Mouse (Mus musculus): Measurements from ENCODE around the gene Nars2.

The Nars2 gene

DNA sequence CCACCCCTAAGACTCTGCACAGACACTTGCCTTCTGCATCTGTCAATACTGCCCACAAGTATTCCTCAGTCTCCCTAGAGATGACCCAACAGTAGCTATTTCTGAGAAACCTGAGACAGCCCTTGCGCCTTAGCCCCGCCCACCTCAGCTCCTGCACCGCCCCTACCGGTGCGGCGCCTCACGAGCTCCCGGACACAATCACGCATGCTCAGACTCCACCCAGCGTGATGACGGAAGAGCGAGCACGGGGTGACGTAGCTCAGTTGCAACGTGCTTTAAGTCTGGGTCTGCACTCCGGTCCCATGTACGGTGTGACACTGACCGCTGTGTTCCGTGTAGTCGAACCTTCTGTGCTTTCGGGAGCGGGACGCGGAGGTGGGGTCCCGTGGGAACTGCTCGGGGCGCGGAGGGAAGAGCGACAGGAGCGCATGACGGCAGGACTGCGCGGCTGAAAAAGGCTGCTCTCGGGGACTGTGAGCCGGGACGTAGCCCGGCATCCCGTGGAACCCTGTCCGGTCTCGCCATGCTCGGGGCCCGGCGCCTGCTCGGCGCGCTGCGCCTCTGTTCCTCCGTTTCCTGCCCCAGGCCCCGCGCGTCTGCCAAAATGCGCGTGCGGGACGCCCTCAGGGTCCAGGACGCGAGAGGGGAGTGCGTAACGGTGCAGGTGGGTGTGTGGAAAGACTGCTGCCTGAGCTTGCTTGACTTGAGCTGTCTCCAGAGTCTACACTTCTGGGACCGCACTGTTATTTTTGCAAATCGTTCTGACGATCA is at the start of gene Nars2:
Gene Nars2, plus strand, starts transcription at position 225 of the 771 bp plus-strand sequence.
- H3K27me3 ChIP-seq (ENCODE audit: control insufficient read depth, insufficient read depth, low read length, poor library complexity, severe bottlenecking) = no peaks in the 10 kb centered on the region
- DNase-seq (ENCODE audit: low read depth, low spot score) = peak; percentile 98
- 0 out of 2 replicates have a peak, but pooled peaks cover 1% of the 10 kb centered on the region for H3K36me3 ChIP-seq (ENCODE audit: control insufficient read depth, insufficient read depth, low read length, poor library complexity, severe bottlenecking)

DNA sequence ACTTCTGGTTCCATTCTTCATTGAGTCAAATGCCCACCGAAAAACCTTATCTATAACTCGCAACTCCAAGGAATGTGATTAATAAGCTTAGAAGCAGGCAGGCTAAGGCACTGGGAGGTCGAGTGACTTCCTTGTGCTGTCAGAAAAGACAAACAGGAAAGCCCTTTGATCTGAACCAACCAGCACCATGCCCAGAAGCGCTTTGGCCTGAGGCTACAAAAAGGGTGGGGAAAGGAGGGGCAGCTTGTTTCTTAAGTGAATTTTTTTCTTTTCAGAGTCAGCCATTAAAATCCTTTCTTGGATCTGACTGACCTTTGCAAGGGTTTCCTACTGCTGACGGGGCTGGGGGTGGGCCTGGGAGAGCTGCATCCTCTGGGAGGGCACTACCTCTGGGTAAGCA is 49.1 kb upstream of the Nars2 start:
- no peaks in the 10 kb centered on the region for H3K36me3 ChIP-seq (ENCODE audit: control insufficient read depth, insufficient read depth, low read length, poor library complexity, severe bottlenecking)
- DNase-seq (ENCODE audit: low read depth, low spot score) = no peak
- no peaks in the 10 kb centered on the region for H3K27me3 ChIP-seq (ENCODE audit: control insufficient read depth, insufficient read depth, low read length, poor library complexity, severe bottlenecking)

DNA sequence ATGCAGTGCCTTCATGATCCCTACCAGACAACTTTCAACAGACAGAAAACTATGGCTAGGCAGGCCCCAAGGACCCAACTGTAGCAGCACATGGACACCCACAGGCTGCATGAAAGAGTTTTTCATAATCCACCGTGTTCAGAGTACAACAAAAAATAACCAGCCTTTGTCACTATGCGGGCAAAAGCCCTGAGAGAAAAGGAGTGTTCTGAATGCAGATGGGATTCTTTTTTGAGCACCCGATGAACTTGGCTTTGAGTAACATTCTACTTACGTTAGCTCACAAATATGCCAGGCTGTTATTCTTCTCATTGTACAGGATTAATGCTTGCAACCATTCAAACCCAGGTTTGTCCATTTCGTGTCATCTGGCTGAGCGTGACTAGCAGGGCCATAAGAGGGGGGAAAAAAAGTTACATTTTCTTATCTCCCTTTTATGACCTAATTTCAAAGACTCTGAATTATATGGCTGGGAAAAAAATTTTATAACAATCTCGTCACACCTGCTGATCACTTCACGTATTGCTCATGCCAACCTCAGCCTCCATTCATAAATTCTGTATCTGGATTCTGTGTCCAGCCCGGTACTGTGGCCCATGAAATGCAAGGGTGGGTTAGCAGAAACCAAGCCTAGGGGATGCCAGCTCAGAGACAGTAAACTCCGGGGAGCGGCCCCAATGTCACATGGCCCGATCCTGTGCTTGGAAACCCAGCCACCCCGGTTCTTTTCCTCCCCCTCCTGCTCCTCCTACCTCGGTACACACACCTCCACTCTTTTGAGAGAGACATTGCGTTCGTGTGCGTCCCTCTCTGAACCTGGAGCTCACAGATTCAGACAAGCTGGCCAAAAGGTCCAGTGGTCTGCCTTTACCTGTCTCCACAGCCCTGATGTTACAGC is 48.0 kb upstream of the Nars2 start:
- H3K36me3 ChIP-seq (ENCODE audit: control insufficient read depth, insufficient read depth, low read length, poor library complexity, severe bottlenecking) = no peaks in the 10 kb centered on the region
- H3K27me3 ChIP-seq (ENCODE audit: control insufficient read depth, insufficient read depth, low read length, poor library complexity, severe bottlenecking) = no peaks in the 10 kb centered on the region
- no peak for DNase-seq (ENCODE audit: low read depth, low spot score)

DNA sequence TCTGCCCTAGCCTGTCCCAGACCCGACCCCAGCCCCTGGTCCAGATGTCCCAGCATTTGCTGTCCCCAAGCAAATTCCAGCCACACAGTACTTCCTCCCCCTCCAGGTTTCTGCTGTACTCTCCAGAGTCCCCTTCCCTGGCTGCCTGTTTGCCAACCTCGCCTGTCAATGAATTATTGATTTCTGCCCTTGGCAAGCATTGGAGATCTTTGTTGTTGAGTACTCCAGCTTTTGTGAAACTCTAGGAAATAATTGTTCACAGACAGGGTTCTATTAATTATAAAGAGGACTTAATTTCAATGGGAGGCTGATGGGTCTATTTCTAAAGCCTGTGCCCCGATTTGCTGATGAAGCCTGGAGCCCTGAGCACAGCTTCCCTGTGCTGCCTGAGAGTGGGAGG is 46.9 kb upstream of the Nars2 start:
- Histone ChIP-seq H3K27me3 (ENCODE audit: control insufficient read depth, insufficient read depth, low read length, poor library complexity, severe bottlenecking) (no peaks in the 10 kb centered on the region), H3K36me3 (ENCODE audit: control insufficient read depth, insufficient read depth, low read length, poor library complexity, severe bottlenecking) (no peaks in the 10 kb centered on the region)
- no peak for DNase-seq (ENCODE audit: low read depth, low spot score)

DNA sequence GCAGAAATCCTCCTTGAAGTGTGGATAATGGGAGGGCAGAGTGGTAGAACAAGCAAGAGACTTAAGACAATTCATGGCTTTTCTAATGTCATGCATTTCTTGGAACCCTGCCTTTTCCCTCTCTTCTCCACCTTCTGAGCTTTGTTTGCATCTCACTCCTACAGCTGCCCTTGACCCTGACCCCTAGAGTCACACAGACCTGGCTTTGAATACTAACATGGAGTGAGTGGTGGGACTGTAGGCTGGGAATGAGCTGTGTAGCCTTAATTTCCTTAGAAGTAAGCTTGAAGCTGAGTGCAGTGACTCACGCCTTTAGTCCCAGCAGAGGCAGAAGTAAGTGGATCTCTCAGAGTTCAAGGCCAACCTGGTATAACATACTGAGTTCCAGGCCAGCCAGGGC is 46.4 kb upstream of the Nars2 start:
- no peaks in the 10 kb centered on the region for H3K27me3 ChIP-seq (ENCODE audit: control insufficient read depth, insufficient read depth, low read length, poor library complexity, severe bottlenecking)
- DNase-seq (ENCODE audit: low read depth, low spot score) = no peak
- no peaks in the 10 kb centered on the region for H3K36me3 ChIP-seq (ENCODE audit: control insufficient read depth, insufficient read depth, low read length, poor library complexity, severe bottlenecking)

DNA sequence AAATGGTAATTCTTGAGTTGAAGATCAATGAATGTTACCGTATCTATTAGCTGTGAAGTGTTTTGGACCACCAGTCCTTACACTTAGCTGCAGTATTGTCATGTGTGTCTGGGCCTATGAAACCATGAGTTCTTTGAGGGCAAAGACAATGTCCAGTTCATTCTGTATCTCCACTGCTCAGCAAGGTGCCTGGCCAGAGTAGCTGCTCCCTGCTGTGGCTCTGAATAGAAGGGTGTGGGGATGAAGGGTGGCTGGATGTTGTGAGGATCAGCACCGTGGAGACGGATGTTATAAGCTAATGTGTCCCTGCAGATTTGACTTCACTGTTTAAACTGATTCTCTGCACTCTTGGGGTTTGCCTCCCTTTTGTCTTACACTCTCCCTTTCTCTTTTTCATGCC is 45.9 kb upstream of the Nars2 start:
- no peak for DNase-seq (ENCODE audit: low read depth, low spot score)
- Histone ChIP-seq H3K27me3 (ENCODE audit: control insufficient read depth, insufficient read depth, low read length, poor library complexity, severe bottlenecking) (no peaks in the 10 kb centered on the region), H3K36me3 (ENCODE audit: control insufficient read depth, insufficient read depth, low read length, poor library complexity, severe bottlenecking) (no peaks in the 10 kb centered on the region)

DNA sequence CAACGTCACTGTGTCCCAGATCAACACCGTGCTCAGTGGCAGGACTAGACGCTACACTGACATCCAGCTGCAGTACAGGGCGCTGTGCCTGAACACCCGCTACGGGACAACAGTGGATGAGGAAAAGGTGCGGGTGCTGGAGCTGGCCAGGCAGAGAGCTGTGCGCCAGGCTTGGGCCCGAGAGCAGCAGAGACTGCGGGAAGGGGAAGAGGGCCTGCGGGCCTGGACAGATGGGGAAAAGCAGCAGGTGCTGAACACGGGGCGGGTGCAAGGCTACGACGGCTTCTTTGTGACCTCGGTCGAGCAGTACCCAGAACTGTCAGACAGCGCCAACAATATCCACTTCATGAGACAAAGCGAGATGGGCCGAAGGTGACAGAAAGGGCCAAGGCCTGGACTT is 45.1 kb upstream of the Nars2 start:
- H3K27me3 ChIP-seq (ENCODE audit: control insufficient read depth, insufficient read depth, low read length, poor library complexity, severe bottlenecking) = no peaks in the 10 kb centered on the region
- no peaks in the 10 kb centered on the region for H3K36me3 ChIP-seq (ENCODE audit: control insufficient read depth, insufficient read depth, low read length, poor library complexity, severe bottlenecking)
- no peak for DNase-seq (ENCODE audit: low read depth, low spot score)

DNA sequence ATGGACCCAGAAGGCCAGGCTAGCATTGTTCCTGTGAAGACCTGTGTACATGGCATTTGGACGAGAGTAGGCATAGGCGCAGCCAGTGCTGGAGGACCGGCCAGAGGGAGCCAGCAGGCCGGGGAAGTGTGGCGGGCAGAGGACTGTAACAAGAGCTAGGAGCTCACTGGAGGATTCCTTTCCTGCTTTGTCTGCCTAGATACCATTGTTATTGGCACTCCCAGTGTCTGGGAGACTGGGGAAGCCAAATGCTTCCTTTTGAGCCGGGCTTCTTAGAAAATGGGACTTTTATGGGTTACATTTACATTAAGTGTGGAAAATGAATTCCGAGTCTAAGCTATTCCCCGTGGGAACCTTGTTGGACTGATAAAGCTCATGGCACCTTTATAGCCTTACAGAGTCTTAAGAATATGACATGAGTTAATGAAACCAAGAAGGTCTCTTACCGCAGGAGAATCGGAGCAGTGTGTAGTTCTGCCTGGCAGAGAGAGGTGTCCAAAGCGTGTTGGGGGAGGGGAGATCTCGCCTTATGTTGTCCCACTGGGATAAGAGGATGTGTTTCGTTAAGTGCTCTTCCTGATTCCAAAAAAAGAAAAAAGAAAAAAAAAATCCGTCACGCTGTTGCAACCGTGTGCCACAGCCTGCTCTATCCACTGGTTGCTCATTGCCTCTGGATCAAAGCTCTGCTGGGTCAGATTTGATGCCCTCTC is 43.2 kb upstream of the Nars2 start:
- no peaks in the 10 kb centered on the region for H3K27me3 ChIP-seq (ENCODE audit: control insufficient read depth, insufficient read depth, low read length, poor library complexity, severe bottlenecking)
- no peak for DNase-seq (ENCODE audit: low read depth, low spot score)
- no peaks in the 10 kb centered on the region for H3K36me3 ChIP-seq (ENCODE audit: control insufficient read depth, insufficient read depth, low read length, poor library complexity, severe bottlenecking)

DNA sequence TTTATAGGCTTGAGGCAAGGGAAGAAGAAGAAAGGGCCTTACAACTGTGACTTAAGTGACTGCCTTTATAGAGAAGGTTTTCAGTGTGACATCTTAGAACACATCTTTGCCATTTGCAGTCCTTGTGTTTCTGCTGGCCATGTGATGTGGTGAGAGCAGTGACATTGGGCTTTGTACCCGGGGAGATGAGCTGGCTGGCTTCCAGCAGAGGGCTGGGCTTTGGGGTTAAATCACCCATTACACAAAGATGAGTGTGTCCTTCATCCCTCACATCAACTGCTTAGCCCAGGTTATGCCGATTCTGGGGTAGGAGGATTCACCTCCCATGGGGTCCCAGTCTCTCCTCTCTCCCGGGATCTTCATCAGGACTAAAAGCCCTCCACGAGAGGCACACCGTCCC is 41.4 kb upstream of the Nars2 start:
- DNase-seq (ENCODE audit: low read depth, low spot score) = no peak
- H3K27me3 ChIP-seq (ENCODE audit: control insufficient read depth, insufficient read depth, low read length, poor library complexity, severe bottlenecking) = no peaks in the 10 kb centered on the region
- H3K36me3 ChIP-seq (ENCODE audit: control insufficient read depth, insufficient read depth, low read length, poor library complexity, severe bottlenecking) = no peaks in the 10 kb centered on the region

DNA sequence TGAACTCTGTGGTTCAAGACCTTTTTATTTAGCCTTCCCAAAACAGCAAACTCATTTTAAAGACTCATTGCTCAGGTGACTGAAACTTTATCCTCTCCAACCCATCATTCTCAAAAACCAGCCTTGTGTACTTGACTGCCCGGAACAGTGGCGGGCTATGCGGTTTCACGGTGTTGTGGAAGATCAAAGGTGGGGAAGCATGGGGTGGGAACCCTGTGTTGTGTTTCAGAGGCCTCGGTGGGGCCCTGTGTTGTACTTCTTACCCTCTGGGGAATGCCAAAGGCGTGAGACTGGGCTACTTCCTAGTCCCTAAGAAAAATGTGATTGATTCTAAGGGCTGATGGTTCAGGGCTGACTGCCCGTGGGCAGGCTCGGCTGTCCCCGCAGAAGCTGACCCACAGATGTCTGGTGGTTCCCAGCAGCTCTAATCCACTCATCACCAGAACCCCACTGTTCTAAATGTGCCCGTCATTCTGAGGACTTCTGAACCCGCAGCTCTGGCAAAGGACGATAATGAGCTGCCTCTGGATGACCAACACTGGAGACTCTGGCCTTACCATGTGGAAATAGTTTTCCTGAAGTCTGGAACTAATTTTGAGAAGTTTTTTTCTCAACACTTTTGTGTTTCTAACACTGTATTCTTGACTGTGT is 40.9 kb upstream of the Nars2 start:
- no peaks in the 10 kb centered on the region for H3K27me3 ChIP-seq (ENCODE audit: control insufficient read depth, insufficient read depth, low read length, poor library complexity, severe bottlenecking)
- no peaks in the 10 kb centered on the region for H3K36me3 ChIP-seq (ENCODE audit: control insufficient read depth, insufficient read depth, low read length, poor library complexity, severe bottlenecking)
- DNase-seq (ENCODE audit: low read depth, low spot score) = no peak

DNA sequence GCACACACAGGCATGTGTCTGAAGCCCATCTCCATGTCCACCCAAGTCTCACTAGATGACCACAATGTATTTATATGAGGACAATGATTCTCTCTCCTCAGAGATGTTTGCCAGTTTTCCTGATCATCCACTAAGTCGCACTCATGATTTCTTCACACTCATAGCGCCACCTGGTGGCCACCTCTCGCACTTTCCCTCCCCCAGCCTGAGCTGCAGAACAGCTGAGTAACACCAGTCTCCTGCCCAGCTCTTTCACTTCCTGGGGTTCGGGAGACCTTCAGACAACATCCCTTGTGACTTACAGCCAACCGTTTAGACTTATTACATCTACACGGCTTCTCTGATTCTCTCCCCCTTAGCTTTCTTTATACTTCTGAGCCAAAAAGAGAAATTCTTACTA is 37.3 kb upstream of the Nars2 start:
- H3K36me3 ChIP-seq (ENCODE audit: control insufficient read depth, insufficient read depth, low read length, poor library complexity, severe bottlenecking) = no peaks in the 10 kb centered on the region
- H3K27me3 ChIP-seq (ENCODE audit: control insufficient read depth, insufficient read depth, low read length, poor library complexity, severe bottlenecking) = no peaks in the 10 kb centered on the region
- peak; percentile 82 for DNase-seq (ENCODE audit: low read depth, low spot score)

DNA sequence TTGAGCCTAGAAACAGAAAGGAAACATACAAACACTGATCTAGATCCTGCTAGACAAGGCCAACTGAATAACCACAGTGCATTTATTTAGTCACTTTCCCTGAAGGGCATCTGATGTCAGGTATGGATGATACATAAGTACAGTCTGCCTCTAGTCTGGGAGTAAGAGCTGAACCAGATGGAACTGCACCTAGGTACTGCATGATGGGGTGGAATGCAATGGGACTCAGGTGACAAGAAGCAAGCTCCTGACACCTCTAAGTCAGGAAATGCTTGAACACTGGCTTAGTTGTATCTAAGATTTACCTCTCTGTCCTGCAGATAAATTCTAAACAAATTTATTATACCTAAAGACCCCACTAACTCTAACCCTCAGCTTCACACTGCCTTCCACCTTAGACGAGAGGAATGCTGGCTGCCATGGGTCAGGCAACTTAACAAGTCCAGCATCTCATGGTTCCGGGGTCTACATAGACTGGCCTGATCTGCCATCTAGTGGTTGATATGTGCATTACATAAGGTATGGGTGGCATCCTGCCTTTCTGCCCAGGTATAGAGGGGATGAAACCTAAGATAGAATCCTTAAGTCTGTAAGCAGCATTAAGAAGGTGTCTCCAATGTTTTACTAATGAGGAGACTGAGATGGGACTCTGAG is 35.7 kb upstream of the Nars2 start:
- no peaks in the 10 kb centered on the region for H3K27me3 ChIP-seq (ENCODE audit: control insufficient read depth, insufficient read depth, low read length, poor library complexity, severe bottlenecking)
- peak; percentile 81 for DNase-seq (ENCODE audit: low read depth, low spot score)
- H3K36me3 ChIP-seq (ENCODE audit: control insufficient read depth, insufficient read depth, low read length, poor library complexity, severe bottlenecking) = no peaks in the 10 kb centered on the region

DNA sequence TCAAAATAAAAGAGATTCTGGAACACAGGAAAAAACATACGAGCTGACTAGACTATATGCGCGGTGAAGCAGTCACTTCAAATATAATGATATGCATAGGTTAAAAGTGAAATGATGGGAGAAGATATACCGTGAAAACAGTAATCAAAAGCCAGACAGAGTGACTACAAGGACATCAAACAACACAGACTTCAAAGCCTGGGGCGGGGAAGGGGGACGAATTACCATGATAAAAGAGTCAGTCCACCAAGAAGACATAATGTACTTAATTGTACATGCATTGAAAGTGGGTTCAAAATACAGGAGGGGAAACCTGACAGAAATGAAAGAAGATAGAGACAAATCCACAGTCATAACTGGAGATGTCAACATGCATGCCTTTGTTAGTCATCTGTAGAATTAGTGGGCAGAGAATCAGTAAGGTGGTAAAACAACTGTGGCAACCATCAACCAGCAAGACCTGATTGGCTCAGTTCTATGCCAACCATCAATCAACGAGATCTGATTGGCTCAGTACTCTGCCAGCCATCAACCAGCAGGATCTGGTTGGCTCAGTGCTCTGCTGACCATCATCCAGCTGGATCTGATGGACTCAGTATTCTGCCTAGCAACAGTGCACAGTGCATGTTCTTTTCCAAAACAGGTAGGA is 30.7 kb upstream of the Nars2 start:
- DNase-seq (ENCODE audit: low read depth, low spot score) = no peak
- no peaks in the 10 kb centered on the region for H3K36me3 ChIP-seq (ENCODE audit: control insufficient read depth, insufficient read depth, low read length, poor library complexity, severe bottlenecking)
- H3K27me3 ChIP-seq (ENCODE audit: control insufficient read depth, insufficient read depth, low read length, poor library complexity, severe bottlenecking) = no peaks in the 10 kb centered on the region

DNA sequence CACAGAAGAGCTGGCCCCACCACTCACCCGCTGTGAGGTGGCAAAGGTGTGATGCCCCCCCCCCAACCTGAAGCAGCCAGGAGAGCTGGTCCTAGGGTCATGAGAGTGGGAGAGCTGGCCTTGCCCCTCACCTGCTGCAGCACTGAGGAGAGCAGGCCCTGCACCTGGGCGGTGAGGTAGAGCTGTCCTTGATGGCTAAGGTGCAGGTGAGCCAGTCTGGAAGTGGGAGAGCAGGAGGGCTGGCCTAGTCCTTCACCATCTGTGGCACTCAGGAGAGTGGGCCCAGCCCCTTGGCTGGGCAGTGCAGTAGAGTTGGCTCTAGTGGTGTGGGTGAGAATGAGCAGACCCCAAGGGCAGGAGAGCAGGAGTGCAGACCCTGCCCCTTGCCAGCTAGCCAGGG is 28.4 kb upstream of the Nars2 start:
- Histone ChIP-seq H3K36me3 (ENCODE audit: control insufficient read depth, insufficient read depth, low read length, poor library complexity, severe bottlenecking) (no peaks in the 10 kb centered on the region), H3K27me3 (ENCODE audit: control insufficient read depth, insufficient read depth, low read length, poor library complexity, severe bottlenecking) (no peaks in the 10 kb centered on the region)
- DNase-seq (ENCODE audit: low read depth, low spot score) = no peak

Data from splenic B cell, adult 2 months (primary cell).